23 mouse cellular contexts compared by ENCODE assay signal in the genomic region with DNA sequence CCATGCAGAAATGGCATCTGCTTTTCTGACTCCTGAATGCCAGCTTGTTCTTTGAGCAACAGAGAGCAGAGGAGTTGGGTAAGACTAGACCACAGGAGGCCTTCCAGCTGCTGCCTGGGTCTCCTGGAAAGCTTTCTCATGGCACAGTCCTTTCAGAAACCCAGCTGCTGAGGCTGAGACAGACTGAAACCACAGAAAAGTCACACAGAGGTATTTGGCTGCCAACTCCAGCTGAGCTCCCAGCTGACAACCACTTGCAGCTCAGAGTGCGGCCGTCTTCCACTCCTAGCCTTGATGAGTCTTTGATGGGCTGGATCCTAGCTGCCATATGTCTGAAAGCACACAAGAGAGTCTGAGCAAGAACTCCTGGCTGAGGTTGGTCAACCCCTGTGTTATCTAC. TPM values are rescaled to one million over a fixed set of nuclear protein-coding genes. Genes with fewer than 3 reads are reported as not detected.
A peak's percentile ranks its signal among the peaks of the same experiment; 100 is the strongest.
DNase-seq lines count a peak whose midpoint lies in the region; ATAC-seq and TF ChIP-seq lines count a peak whose summit lies in the region.
"Had no signal": no experiment of that assay in that cellular context is flagged by ENCODE, and none has a peak within 500 bp of the region (broad histone marks: within the 10 kb centered on the region; RNA-seq: fewer than 3 reads in every experiment).

No protein-coding gene starts in this region.

- no peak for ATAC-seq in hindbrain, postnatal 0 days
- no peak for ATAC-seq in hindbrain, embryonic 12.5 days (ENCODE audit: low FRiP score)
- ATAC-seq in midbrain, postnatal 0 days (ENCODE audit: low FRiP score): no peak
- no peak for ATAC-seq in midbrain, embryonic 11.5 days (ENCODE audit: low FRiP score)
- ATAC-seq: activated CD4-positive, CD25-positive, alpha-beta regulatory T cell, adult 4 months; CD4-positive, CD25-positive, alpha-beta regulatory T cell, adult 4 months; forebrain, embryonic 14.5 days; forebrain, postnatal 0 days; hindbrain, embryonic 16.5 days; inflammation-experienced regulatory T-cells, adult 6 months; intestine, embryonic 16.5 days had no signal

- 61% methylated on average over 2 of the region's 2 CpGs for WGBS in hindbrain, postnatal 0 days
- WGBS in hindbrain, embryonic 12.5 days: 88% methylated on average over 2 of the region's 2 CpGs
- WGBS in midbrain, postnatal 0 days: 55% methylated on average over 2 of the region's 2 CpGs
- 87% methylated on average over 2 of the region's 2 CpGs for WGBS in midbrain, embryonic 11.5 days

- H3K36me3 ChIP-seq in hindbrain, postnatal 0 days (ENCODE audit: insufficient read depth, low read length): no peaks in the 10 kb centered on the region
- H3K36me3 ChIP-seq in hindbrain, embryonic 12.5 days: no peaks in the 10 kb centered on the region
- no peaks in the 10 kb centered on the region for H3K36me3 ChIP-seq in midbrain, postnatal 0 days (ENCODE audit: insufficient read depth, low read length)
- no peaks in the 10 kb centered on the region for H3K36me3 ChIP-seq in midbrain, embryonic 11.5 days (ENCODE audit: control insufficient read depth, insufficient read depth, low read length)
- H3K36me3 ChIP-seq in myocyte (ENCODE audit: control insufficient read depth, insufficient read depth): no peaks in the 10 kb centered on the region
- H3K36me3 ChIP-seq: embryonic facial prominence, embryonic 13.5 days; hindbrain, embryonic 13.5 days had no signal

- no peak for TF ChIP-seq POLR2A in myocyte (IDR thresholded peaks at IDR 0.05; ENCODE audit: insufficient read length, low read depth)

- no peak overlapping the region for H3K27ac ChIP-seq in hindbrain, postnatal 0 days
- H3K27ac ChIP-seq in hindbrain, embryonic 12.5 days: no peak overlapping the region
- no peak overlapping the region for H3K27ac ChIP-seq in midbrain, postnatal 0 days (ENCODE audit: low read depth, low read length)
- H3K27ac ChIP-seq in midbrain, embryonic 11.5 days (ENCODE audit: low read depth, low read length): no peak overlapping the region
- H3K27ac ChIP-seq: embryonic facial prominence, embryonic 13.5 days; gastrocnemius, adult 2 months; hindbrain, embryonic 13.5 days had no signal

- no peaks in the 10 kb centered on the region for H3K79me2 ChIP-seq in myocyte (ENCODE audit: control insufficient read depth, insufficient read depth)

- no peak overlapping the region for H3K4me2 ChIP-seq in hindbrain, postnatal 0 days (ENCODE audit: low read depth, low read length)
- no peak overlapping the region for H3K4me2 ChIP-seq in hindbrain, embryonic 12.5 days (replicated peaks)
- H3K4me2 ChIP-seq in midbrain, postnatal 0 days (ENCODE audit: low read depth, low read length, poor library complexity, severe bottlenecking): no peak overlapping the region
- H3K4me2 ChIP-seq in midbrain, embryonic 11.5 days: no peak overlapping the region
- no peak overlapping the region for H3K4me2 ChIP-seq in myocyte (ENCODE audit: low read depth)
- H3K4me2 ChIP-seq: embryonic facial prominence, embryonic 13.5 days; heart, embryonic 11.5 days; hindbrain, embryonic 13.5 days had no signal

- no peak overlapping the region for H3K4me3 ChIP-seq in hindbrain, postnatal 0 days (ENCODE audit: low read length)
- no peak overlapping the region for H3K4me3 ChIP-seq in hindbrain, embryonic 12.5 days
- H3K4me3 ChIP-seq in midbrain, postnatal 0 days (ENCODE audit: low read depth, low read length): no peak overlapping the region
- H3K4me3 ChIP-seq in midbrain, embryonic 11.5 days (ENCODE audit: low read depth, low read length): no peak overlapping the region
- H3K4me3 ChIP-seq in myocyte: no peak overlapping the region
- H3K4me3 ChIP-seq: embryonic facial prominence, embryonic 13.5 days; gastrocnemius, adult 2 months; hindbrain, embryonic 13.5 days had no signal

- no peaks in the 10 kb centered on the region for H3K27me3 ChIP-seq in hindbrain, postnatal 0 days (ENCODE audit: insufficient read depth, low read length)
- H3K27me3 ChIP-seq in hindbrain, embryonic 12.5 days: no peaks in the 10 kb centered on the region
- H3K27me3 ChIP-seq in midbrain, postnatal 0 days (ENCODE audit: insufficient read depth, low read length): no peaks in the 10 kb centered on the region
- H3K27me3 ChIP-seq in midbrain, embryonic 11.5 days (ENCODE audit: control insufficient read depth, insufficient read depth, low read length): no peaks in the 10 kb centered on the region
- no peaks in the 10 kb centered on the region for H3K27me3 ChIP-seq in myocyte (ENCODE audit: control insufficient read depth, insufficient read depth, insufficient read length)
- H3K27me3 ChIP-seq: embryonic facial prominence, embryonic 13.5 days; hindbrain, embryonic 13.5 days had no signal

- peak; percentile 28 for DNase-seq in hindbrain, postnatal 0 days (ENCODE audit: low spot score)
- DNase-seq in midbrain, postnatal 0 days (ENCODE audit: low spot score): peak; percentile 42
- DNase-seq in midbrain, embryonic 11.5 days (ENCODE audit: low spot score, missing footprints): no peak
- no peak for DNase-seq in cerebellum, adult 9-10 months
- DNase-seq: adrenal gland, adult 8-10 months; adrenal gland, postnatal 25 days; cerebellum, adult 11-12 months; cerebellum, adult 8-10 months; cerebellum, postnatal 14 days; forebrain, postnatal 0 days; gastrocnemius, adult 2 months; gastrocnemius, postnatal 14 days had no signal

- no peak overlapping the region for H3ac ChIP-seq in myocyte (ENCODE audit: control insufficient read depth, insufficient read length)

- TF ChIP-seq CTCF in hindbrain, postnatal 0 days (IDR thresholded peaks at IDR 0.05; ENCODE audit: low read depth): no peak
- no peak for TF ChIP-seq CTCF in midbrain, postnatal 0 days (IDR thresholded peaks at IDR 0.05)

- H3K9me3 ChIP-seq in hindbrain, postnatal 0 days (ENCODE audit: low read length): no peaks in the 10 kb centered on the region
- no peaks in the 10 kb centered on the region for H3K9me3 ChIP-seq in hindbrain, embryonic 12.5 days (replicated peaks)
- no peaks in the 10 kb centered on the region for H3K9me3 ChIP-seq in midbrain, postnatal 0 days (ENCODE audit: low read length)
- no peaks in the 10 kb centered on the region for H3K9me3 ChIP-seq in midbrain, embryonic 11.5 days (ENCODE audit: control insufficient read depth, low read length)
- H3K9me3 ChIP-seq: embryonic facial prominence, embryonic 13.5 days; hindbrain, embryonic 13.5 days had no signal

- no peak overlapping the region for H3K9ac ChIP-seq in hindbrain, postnatal 0 days (replicated peaks; ENCODE audit: low read length)
- no peak overlapping the region for H3K9ac ChIP-seq in hindbrain, embryonic 12.5 days
- no peak overlapping the region for H3K9ac ChIP-seq in midbrain, postnatal 0 days (replicated peaks; ENCODE audit: low read length, poor library complexity, severe bottlenecking)
- H3K9ac ChIP-seq in midbrain, embryonic 11.5 days (ENCODE audit: low read length): no peak overlapping the region
- H3K9ac ChIP-seq: embryonic facial prominence, embryonic 13.5 days; forebrain, postnatal 0 days; hindbrain, embryonic 13.5 days had no signal

- H3K4me1 ChIP-seq in hindbrain, postnatal 0 days (ENCODE audit: insufficient read depth, low read length): no peaks in the 10 kb centered on the region
- H3K4me1 ChIP-seq in hindbrain, embryonic 12.5 days: peaks cover 6% of the 10 kb centered on the region; the same call in 1 of the 2 replicates
- no peaks in the 10 kb centered on the region for H3K4me1 ChIP-seq in midbrain, postnatal 0 days (ENCODE audit: insufficient read depth, low read length)
- H3K4me1 ChIP-seq in midbrain, embryonic 11.5 days (ENCODE audit: control insufficient read depth, insufficient read depth, low read length): no peaks in the 10 kb centered on the region

TF ChIP-seq in myocyte, 11 proteins besides CTCF, POLR2A, EP300 and RAD21:
- no peak for TF ChIP-seq SRF (IDR thresholded peaks at IDR 0.05; ENCODE audit: control insufficient read depth, insufficient read length, low read depth)
- TF ChIP-seq E2F4 (IDR thresholded peaks at IDR 0.05; ENCODE audit: insufficient read depth): no peak
- no peak for TF ChIP-seq TCF12 (IDR thresholded peaks at IDR 0.05; ENCODE audit: insufficient read depth, poor library complexity, severe bottlenecking)
- no peak for TF ChIP-seq MAX (IDR thresholded peaks at IDR 0.05; ENCODE audit: low read depth)
- no peak for TF ChIP-seq POLR2AphosphoS2 (IDR thresholded peaks at IDR 0.05; ENCODE audit: insufficient read length, low read depth)
- no peak for TF ChIP-seq REST (IDR thresholded peaks at IDR 0.05; ENCODE audit: insufficient read depth, insufficient read length)
- TF ChIP-seq MYOG (IDR thresholded peaks at IDR 0.05; ENCODE audit: control insufficient read depth in 1 of 3, insufficient read depth in 1 of 3, insufficient read length in 2 of 3, low read depth in 2 of 3): peak in 2 of 3 experiments; percentile 39 to 49
- no peak for TF ChIP-seq USF1 (IDR thresholded peaks at IDR 0.05; ENCODE audit: low read depth)
- peak in 2 of 3 experiments; percentile 42 to 45 for TF ChIP-seq MYOD1 (IDR thresholded peaks at IDR 0.05; ENCODE audit: control insufficient read depth in 1 of 3, insufficient read length in 2 of 3, low read depth in 2 of 3)
- no peak for TF ChIP-seq TCF3 (IDR thresholded peaks at IDR 0.05; ENCODE audit: insufficient read length, low read depth)
- no peak for TF ChIP-seq CEBPB (IDR thresholded peaks at IDR 0.05; ENCODE audit: insufficient read depth, poor library complexity, severe bottlenecking)

RNA-seq across cellular contexts. Expression of gene Glrx5, which starts 27.5 kb away (rescaled TPM):
- 28.6 and 43.1 TPM in 2 replicates for total RNA-seq in hindbrain, postnatal 0 days (2014; rRNA removed)
- polyA plus RNA-seq in hindbrain, postnatal 0 days (2015; fragmentation: Nextera tagmentation; extraction: Ambion mirVana): 195 and 199 TPM in 2 replicates
- 149 and 157 TPM in 2 replicates for polyA plus RNA-seq in hindbrain, embryonic 12.5 days (2016; fragmentation: Nextera tagmentation; extraction: Ambion mirVana)
- total RNA-seq in midbrain, postnatal 0 days (2014; rRNA removed): 35.8 and 50.9 TPM in 2 replicates
- polyA plus RNA-seq in midbrain, postnatal 0 days (2015; fragmentation: Nextera tagmentation; extraction: Ambion mirVana): 175 and 185 TPM in 2 replicates
- polyA plus RNA-seq in midbrain, embryonic 11.5 days (2014; fragmentation: Nextera tagmentation; extraction: Ambion mirVana): 186 and 197 TPM in 2 replicates
- 52.4 TPM for polyA plus RNA-seq in myocyte (2012; fragmentation: generic; extraction: Trizol)

RNA-seq across cellular contexts. Expression of gene Syne3, which starts 50.4 kb away (rescaled TPM):
- total RNA-seq in hindbrain, postnatal 0 days (2014; rRNA removed): 1.4 TPM in 2 replicates
- polyA plus RNA-seq in hindbrain, postnatal 0 days (2015; fragmentation: Nextera tagmentation; extraction: Ambion mirVana): 0.66 and 0.98 TPM in 2 replicates
- 0.21 and 0.47 TPM in 2 replicates for polyA plus RNA-seq in hindbrain, embryonic 12.5 days (2016; fragmentation: Nextera tagmentation; extraction: Ambion mirVana)
- total RNA-seq in midbrain, postnatal 0 days (2014; rRNA removed): 0.93 and 1.4 TPM in 2 replicates
- 0.44 and 0.85 TPM in 2 replicates for polyA plus RNA-seq in midbrain, postnatal 0 days (2015; fragmentation: Nextera tagmentation; extraction: Ambion mirVana)
- polyA plus RNA-seq in midbrain, embryonic 11.5 days (2014; fragmentation: Nextera tagmentation; extraction: Ambion mirVana): 0.10 TPM in 1 of 2 replicates, not detected in the other
- polyA plus RNA-seq in myocyte (2012; fragmentation: generic; extraction: Trizol): 11.6 TPM

Comparison
In these comparisons a context has a peak if more than half of its experiments do, and no peak if none do; other contexts are left out.
1. DNase-seq: peak in hindbrain, postnatal 0 days (single experiment) and midbrain, postnatal 0 days (single experiment); none in midbrain, embryonic 11.5 days (single experiment) and cerebellum, adult 9-10 months (single experiment).